Mouse (Mus musculus) intestine, embryonic 14.5 days (tissue): ENCODE data around the gene Tuba3b. TPM values are rescaled to one million over a fixed set of nuclear protein-coding genes. Genes with fewer than 3 reads are reported as not detected.

Source experiments
- ATAC-seq: fragments of 200-750 bp; cut with Nextera tagmentation; replicated peaks from 2 replicates; pipeline ENCODE4 v1.8.0; 2017; ENCODE audit warnings: low read depth, moderate number of reproducible peaks, moderate TSS enrichment, moderate library complexity; ENCODE audit not compliant: low FRiP score, low TSS enrichment
- DNase-seq: peaks from one replicate; pipeline ENCODE4 v3.0.0-alpha.2; 2018; ENCODE audit warnings: low spot score
- H3K27ac ChIP-seq: fragments of 300-500 bp; sonication (generic); 2 replicates; pipeline ENCODE4 v1.5.1; 2014; ENCODE audit warnings: low read depth, mild to moderate bottlenecking, control low read depth
- H3K27me3 ChIP-seq: fragments of 300-500 bp; sonication (generic); replicated peaks from 2 replicates; pipeline ENCODE4 v1.6.1; 2014; ENCODE audit warnings: low read length, control low read depth; ENCODE audit not compliant: control insufficient read depth, insufficient read depth
- H3K36me3 ChIP-seq: fragments of 300-500 bp; sonication (generic); 2 replicates; pipeline ENCODE4 v1.6.1; 2014; ENCODE audit warnings: low read length, control low read depth; ENCODE audit not compliant: control insufficient read depth, insufficient read depth
- H3K4me1 ChIP-seq: fragments of 300-500 bp; sonication (generic); replicated peaks from 2 replicates; pipeline ENCODE4 v1.6.1; 2014; ENCODE audit warnings: low read length, control low read depth, mixed read lengths; ENCODE audit not compliant: control insufficient read depth, insufficient read depth
- H3K4me2 ChIP-seq: fragments of 300-500 bp; sonication (generic); 2 replicates; pipeline ENCODE4 v1.6.1; 2014; ENCODE audit warnings: low read length
- H3K4me3 ChIP-seq: fragments of 300-500 bp; sonication (generic); 2 replicates; pipeline ENCODE4 v1.5.1; 2014; ENCODE audit warnings: low read depth, low read length, control low read depth, mixed read lengths
- H3K9ac ChIP-seq: fragments of 300-500 bp; sonication (generic); 2 replicates; pipeline ENCODE4 v1.6.1; 2014; ENCODE audit warnings: mild to moderate bottlenecking, low read length
- H3K9me3 ChIP-seq: fragments of 300-500 bp; sonication (generic); 2 replicates; pipeline ENCODE4 v1.6.1; 2016; ENCODE audit warnings: low read length, control low read depth; ENCODE audit not compliant: control insufficient read depth
- WGBS: fragments of 180-500 bp; shearing (Covaris S2); extraction: QIAGEN DNeasy Blood & Tissue Kit; methylation state at CpG from one replicate; pipeline ENCODE4 v1.1.7; 2014; 5-methylcytosine and 5-hydroxymethylcytosine counted together
- polyA plus RNA-seq: library from polyadenylated mRNA; unstranded; fragments of >200 nt; fragmentation: Nextera tagmentation; extraction: Ambion mirVana; gene quantifications from 2 replicates; pipeline ENCODE4 v1.2.1, GENCODE M21; 2014

The Tuba3b gene
- polyA plus RNA-seq, 1 experiment from 2014 or later, result not detected

- ATAC-seq (no peak), DNase-seq (no peak)
- Histone ChIP-seq H3K4me1 (peaks cover 4% of the 10 kb centered on the region), H3K27me3 (no peaks in the 10 kb centered on the region), H3K4me2 (no peak overlapping the region), H3K9ac (no peak overlapping the region), H3K9me3 (no peaks in the 10 kb centered on the region), H3K27ac (no peak overlapping the region), H3K4me3 (no peak overlapping the region), H3K36me3 (no peaks in the 10 kb centered on the region)
- 73% methylated on average over 5 of the region's 5 CpGs for WGBS
These were observed 1.1 kb downstream of the Tuba3b start for GRCm38 (mm10) chr6:145616402-145617229.

- no peak overlapping the region for H3K4me2 ChIP-seq
- no peak overlapping the region for H3K4me3 ChIP-seq
- no peak overlapping the region for H3K9ac ChIP-seq
- no peaks in the 10 kb centered on the region for H3K36me3 ChIP-seq
- no peak for ATAC-seq
- H3K9me3 ChIP-seq, result no peaks in the 10 kb centered on the region
- H3K27ac ChIP-seq, result no peak overlapping the region
- H3K4me1 ChIP-seq, result no peaks in the 10 kb centered on the region
- no peak for DNase-seq
- H3K27me3 ChIP-seq, result no peaks in the 10 kb centered on the region
- WGBS, result 87% methylated on average over 4 of the region's 4 CpGs
These were observed 7.6 kb downstream of the Tuba3b start for GRCm38 (mm10) chr6:145623141-145623540.

- H3K27me3 ChIP-seq, result no peaks in the 10 kb centered on the region
- DNase-seq (no peak), ATAC-seq (no peak)
- H3K4me1 ChIP-seq, result no peaks in the 10 kb centered on the region
- 44% methylated on average over 6 of the region's 6 CpGs for WGBS
- H3K4me2 ChIP-seq, result no peak overlapping the region
- no peak overlapping the region for H3K4me3 ChIP-seq
- no peak overlapping the region for H3K9ac ChIP-seq
- H3K27ac ChIP-seq, result no peak overlapping the region
- H3K9me3 ChIP-seq, result no peaks in the 10 kb centered on the region
- H3K36me3 ChIP-seq, result no peaks in the 10 kb centered on the region
These were observed 14.7 kb downstream of the Tuba3b start for GRCm38 (mm10) chr6:145630269-145630668.

- no peak overlapping the region for H3K27ac ChIP-seq
- no peak overlapping the region for H3K4me2 ChIP-seq
- ATAC-seq (no peak), DNase-seq (no peak)
- H3K36me3 ChIP-seq, result no peaks in the 10 kb centered on the region
- peaks cover 6% of the 10 kb centered on the region; the same call in 1 of the 2 replicates for H3K4me1 ChIP-seq
- H3K4me3 ChIP-seq, result no peak overlapping the region
- WGBS, result 87% methylated on average over 2 of the region's 2 CpGs
- H3K27me3 ChIP-seq, result no peaks in the 10 kb centered on the region
- H3K9me3 ChIP-seq, result no peaks in the 10 kb centered on the region; the same call in 1 of the 2 replicates
- H3K9ac ChIP-seq, result no peak overlapping the region
These were observed 18.9 kb downstream of the Tuba3b start for GRCm38 (mm10) chr6:145634454-145634853.

GRCm38 (mm10) chr6:145636682-145637081 is 21.1 kb downstream of the Tuba3b start:
- Histone ChIP-seq H3K9me3 (no peaks in the 10 kb centered on the region; the same call in 1 of the 2 replicates), H3K27me3 (no peaks in the 10 kb centered on the region), H3K4me1 (peaks cover 6% of the 10 kb centered on the region; the same call in 1 of the 2 replicates), H3K4me2 (no peak overlapping the region), H3K27ac (no peak overlapping the region), H3K36me3 (no peaks in the 10 kb centered on the region), H3K4me3 (no peak overlapping the region), H3K9ac (no peak overlapping the region)
- no peak for DNase-seq
- ATAC-seq, result no peak
- WGBS, result 50% methylated on average over 4 of the region's 4 CpGs

- 66% methylated on average over 6 of the region's 6 CpGs for WGBS
- ATAC-seq, result no peak
- Histone ChIP-seq H3K4me2 (no peak overlapping the region), H3K36me3 (no peaks in the 10 kb centered on the region), H3K9me3 (no peaks in the 10 kb centered on the region; the same call in 1 of the 2 replicates), H3K4me3 (no peak overlapping the region), H3K4me1 (peaks cover 6% of the 10 kb centered on the region; the same call in 1 of the 2 replicates), H3K27me3 (no peaks in the 10 kb centered on the region), H3K9ac (no peak overlapping the region), H3K27ac (no peak overlapping the region)
- DNase-seq, result no peak
These were observed 22.7 kb downstream of the Tuba3b start for GRCm38 (mm10) chr6:145638248-145638647.

- no peak overlapping the region for H3K4me2 ChIP-seq
- no peaks in the 10 kb centered on the region for H3K27me3 ChIP-seq
- H3K4me3 ChIP-seq, result no peak overlapping the region
- ATAC-seq, result no peak
- no peak overlapping the region for H3K27ac ChIP-seq
- DNase-seq, result no peak
- 46% methylated on average over 4 of the region's 4 CpGs for WGBS
- H3K36me3 ChIP-seq, result no peaks in the 10 kb centered on the region
- no peak overlapping the region for H3K9ac ChIP-seq
- peaks cover 6% of the 10 kb centered on the region; the same call in 1 of the 2 replicates for H3K4me1 ChIP-seq
- H3K9me3 ChIP-seq, result no peaks in the 10 kb centered on the region; the same call in 1 of the 2 replicates
These were observed 25.5 kb downstream of the Tuba3b start for GRCm38 (mm10) chr6:145640971-145641506.

- no peak overlapping the region for H3K4me3 ChIP-seq
- no peaks in the 10 kb centered on the region for H3K27me3 ChIP-seq
- H3K36me3 ChIP-seq, result no peaks in the 10 kb centered on the region
- H3K27ac ChIP-seq, result no peak overlapping the region
- no peak for DNase-seq
- H3K4me2 ChIP-seq, result no peak overlapping the region
- 72% methylated on average over 2 of the region's 2 CpGs for WGBS
- no peak overlapping the region for H3K9ac ChIP-seq
- no peak for ATAC-seq
- peaks cover 6% of the 10 kb centered on the region; the same call in 1 of the 2 replicates for H3K4me1 ChIP-seq
- H3K9me3 ChIP-seq, result 0 out of 2 replicates have a peak, but pooled peaks cover 2% of the 10 kb centered on the region
These were observed 36.4 kb downstream of the Tuba3b start for GRCm38 (mm10) chr6:145651976-145652375.
